Mouse (Mus musculus) kidney, embryonic 15.5 days (tissue): Measurements from ENCODE around the gene Ctcfl. TPM values are rescaled to one million over a fixed set of nuclear protein-coding genes. Genes with fewer than 3 reads are reported as not detected.

Source experiments
- ATAC-seq: fragments of 200-750 bp; cut with Nextera tagmentation; replicated peaks from 2 replicates; pipeline ENCODE4 v1.8.0; 2017; ENCODE audit warnings: moderate TSS enrichment; ENCODE audit not compliant: low FRiP score
- H3K27ac ChIP-seq: fragments of 300-500 bp; sonication (generic); 2 replicates; pipeline ENCODE4 v1.5.1; 2015; ENCODE audit warnings: mild to moderate bottlenecking, inconsistent platforms
- H3K27me3 ChIP-seq: fragments of 300-500 bp; sonication (generic); 2 replicates; pipeline ENCODE4 v1.6.1; 2015; ENCODE audit warnings: inconsistent platforms
- H3K36me3 ChIP-seq: fragments of 300-500 bp; sonication (generic); 2 replicates; pipeline ENCODE4 v1.6.1; 2015; ENCODE audit warnings: inconsistent platforms
- H3K4me1 ChIP-seq: fragments of 300-500 bp; sonication (generic); 2 replicates; pipeline ENCODE4 v1.6.1; 2015; ENCODE audit warnings: inconsistent platforms
- H3K4me2 ChIP-seq: fragments of 300-500 bp; sonication (generic); 2 replicates; pipeline ENCODE4 v1.6.1; 2015; ENCODE audit warnings: moderate library complexity, mild to moderate bottlenecking, inconsistent platforms
- H3K4me3 ChIP-seq: fragments of 300-500 bp; sonication (generic); replicated peaks from 2 replicates; pipeline ENCODE4 v1.5.1; 2015; ENCODE audit warnings: mild to moderate bottlenecking, inconsistent platforms
- H3K9ac ChIP-seq: fragments of 300-500 bp; sonication (generic); 2 replicates; pipeline ENCODE4 v1.6.1; 2015; ENCODE audit warnings: mild to moderate bottlenecking, inconsistent platforms
- H3K9me3 ChIP-seq: fragments of 300-500 bp; sonication (generic); replicated peaks from 2 replicates; pipeline ENCODE4 v1.6.1; 2016; ENCODE audit warnings: inconsistent platforms
- WGBS: fragments of 180-500 bp; shearing (Covaris S2); methylation state at CpG from one replicate; pipeline ENCODE4 v1.1.7; 2015; ENCODE audit warnings: mixed read lengths; 5-methylcytosine and 5-hydroxymethylcytosine counted together
- polyA plus RNA-seq: library from polyadenylated mRNA; unstranded; fragments of >200 nt; fragmentation: Nextera tagmentation; extraction: Ambion mirVana; gene quantifications from 2 replicates; pipeline ENCODE4 v1.2.1, GENCODE M21; 2015

The Ctcfl gene
- polyA plus RNA-seq, 1 experiment from 2014 or later: 0.21 TPM

DNA sequence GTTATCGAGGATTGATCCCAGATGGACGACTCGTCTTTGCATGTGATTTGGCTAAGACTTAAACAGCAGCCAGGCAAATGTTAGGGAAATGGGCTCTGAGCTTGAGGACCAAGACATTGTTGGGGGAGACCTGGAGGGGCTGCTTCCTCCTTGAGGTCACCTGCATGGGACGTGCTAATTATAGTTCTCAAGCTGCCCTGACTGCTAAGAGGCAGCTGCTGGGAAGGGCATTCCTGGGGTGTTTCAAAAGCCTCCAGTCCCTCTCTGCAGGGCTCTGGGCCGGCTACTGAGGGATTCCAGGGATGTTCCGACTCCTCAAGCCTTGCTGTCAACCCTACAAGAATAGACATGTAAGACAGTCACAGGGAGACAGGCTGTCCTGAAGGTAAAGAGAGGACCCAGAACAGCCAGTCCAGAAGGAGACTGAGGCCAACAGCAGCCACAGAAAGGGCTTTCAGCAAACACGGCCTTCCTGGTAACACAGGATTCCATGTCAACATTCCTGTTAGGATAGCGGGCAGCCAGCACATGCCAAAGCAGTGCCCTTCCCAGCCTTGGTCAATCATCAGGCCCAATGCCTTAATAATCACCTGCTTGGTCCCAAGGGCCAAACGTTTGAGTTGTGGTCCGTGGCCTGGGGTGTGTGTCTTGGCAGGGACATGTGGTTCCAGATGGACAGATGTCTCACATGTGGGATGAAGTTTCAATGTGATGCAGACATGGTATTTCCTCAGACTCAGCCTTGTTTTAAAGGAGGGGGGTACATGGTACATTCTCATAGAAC, 39.4 kb downstream of the Ctcfl start:
- Histone ChIP-seq H3K27ac (no peak overlapping the region), H3K27me3 (no peaks in the 10 kb centered on the region), H3K36me3 (no peaks in the 10 kb centered on the region), H3K4me1 (peaks cover 13% of the 10 kb centered on the region), H3K4me2 (no peak overlapping the region), H3K4me3 (no peak overlapping the region), H3K9me3 (no peaks in the 10 kb centered on the region), H3K9ac (no peak overlapping the region)
- 58% methylated on average over 10 of the region's 10 CpGs for WGBS
- ATAC-seq: no peak

DNA sequence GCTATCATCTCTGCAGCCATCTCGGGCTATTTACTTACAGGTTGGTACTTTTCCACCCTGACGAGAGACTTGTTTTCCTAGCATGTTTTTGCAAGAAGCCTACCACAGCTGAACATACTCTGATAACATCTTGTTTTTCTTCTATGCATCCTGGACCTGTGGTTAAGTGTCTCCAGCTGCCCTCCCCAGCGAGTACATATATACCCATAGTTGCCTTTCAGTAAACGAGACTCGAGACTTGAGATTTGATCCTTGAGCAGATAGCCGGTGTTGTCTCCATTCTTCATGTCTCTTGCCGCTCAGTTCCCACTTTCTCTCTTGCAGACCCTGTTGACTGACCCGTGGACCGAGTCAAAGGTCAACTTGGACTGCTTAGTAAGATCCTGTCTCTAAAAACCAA, 42.4 kb downstream of the Ctcfl start:
- peaks cover 4% of the 10 kb centered on the region for H3K4me1 ChIP-seq
- no peak for ATAC-seq

DNA sequence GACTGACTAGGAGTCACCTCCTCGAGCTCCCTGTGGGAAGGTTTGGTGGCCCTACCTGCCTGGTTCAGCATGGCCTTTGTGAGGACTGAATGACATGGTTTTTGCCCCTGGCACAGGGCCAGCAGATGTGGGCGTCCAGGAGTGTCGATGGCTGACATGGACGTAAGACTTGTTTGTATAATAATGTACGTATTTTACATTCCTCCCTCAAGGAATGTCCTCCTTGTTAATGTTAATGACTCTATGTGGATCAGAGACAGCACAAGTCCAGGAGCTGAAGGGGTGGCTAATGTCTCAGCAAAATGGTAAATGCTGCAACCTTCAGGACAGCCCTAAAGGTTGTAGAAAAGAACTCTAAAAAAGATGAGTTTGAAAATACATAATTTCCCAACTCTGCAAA, 45.7 kb downstream of the Ctcfl start:
- no peak overlapping the region for H3K4me2 ChIP-seq
- no peak overlapping the region for H3K4me3 ChIP-seq
- no peaks in the 10 kb centered on the region for H3K27me3 ChIP-seq
- H3K27ac ChIP-seq: no peak overlapping the region
- H3K4me1 ChIP-seq: no peaks in the 10 kb centered on the region
- WGBS: 52% methylated on average over 5 of the region's 5 CpGs
- ATAC-seq: no peak
- no peak overlapping the region for H3K9ac ChIP-seq
- H3K9me3 ChIP-seq: no peaks in the 10 kb centered on the region
- H3K36me3 ChIP-seq: no peaks in the 10 kb centered on the region

More for the DNA sequence above, 42.4 kb downstream of the Ctcfl start:
- Histone ChIP-seq H3K9me3 (no peaks in the 10 kb centered on the region), H3K4me2 (no peak overlapping the region), H3K36me3 (no peaks in the 10 kb centered on the region), H3K27ac (no peak overlapping the region), H3K9ac (no peak overlapping the region), H3K4me3 (no peak overlapping the region), H3K27me3 (no peaks in the 10 kb centered on the region)
- whole genome bisulfite sequencing: 61% methylated on average over 9 of the region's 9 CpGs

DNA sequence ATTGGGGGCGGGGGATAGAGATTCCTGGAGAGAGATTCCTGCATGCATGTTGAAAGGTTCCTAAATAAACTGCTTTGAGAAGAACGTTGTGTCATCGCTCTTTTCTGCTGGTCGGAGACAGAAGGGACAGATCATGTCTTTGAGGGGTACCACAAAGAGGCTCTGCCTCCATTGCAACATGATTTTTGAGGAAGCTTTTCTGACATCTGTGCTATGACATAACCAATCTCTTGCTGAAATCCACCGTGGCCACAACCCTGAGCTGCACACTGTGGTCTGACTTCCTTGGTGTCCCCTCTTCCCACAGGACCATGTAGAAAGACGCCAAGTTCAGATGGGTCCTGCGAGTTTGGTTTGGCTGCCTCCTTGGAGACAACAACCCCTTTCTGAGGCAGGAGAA, 46.4 kb downstream of the Ctcfl start:
- no peak for ATAC-seq
- H3K9ac ChIP-seq: no peak overlapping the region
- H3K4me2 ChIP-seq: no peak overlapping the region
- H3K4me1 ChIP-seq: no peaks in the 10 kb centered on the region
- H3K9me3 ChIP-seq: no peaks in the 10 kb centered on the region; the same call in 1 of the 2 replicates
- H3K36me3 ChIP-seq: no peaks in the 10 kb centered on the region
- H3K4me3 ChIP-seq: no peak overlapping the region
- no peak overlapping the region for H3K27ac ChIP-seq
- 84% methylated on average over 7 of the region's 7 CpGs for WGBS
- H3K27me3 ChIP-seq: no peaks in the 10 kb centered on the region

DNA sequence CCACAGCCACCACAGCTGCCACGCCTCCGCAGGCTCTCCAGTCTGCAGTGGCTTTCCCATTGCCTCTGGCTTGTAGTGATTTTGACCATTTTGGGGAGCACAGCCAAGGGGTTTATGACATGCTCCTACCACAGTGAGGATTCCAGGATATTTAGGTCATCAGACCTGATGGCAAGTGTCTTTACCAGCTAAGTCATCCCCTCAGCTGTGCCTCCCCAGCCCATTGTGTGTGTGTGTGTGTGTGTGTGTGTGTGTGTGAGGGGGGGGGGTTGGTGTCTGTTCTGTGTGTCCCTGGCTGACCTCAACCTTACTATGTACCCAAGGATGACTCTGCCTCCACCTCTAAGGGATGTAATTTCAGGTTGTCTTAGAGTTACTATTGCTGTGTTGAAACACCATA, 54.5 kb downstream of the Ctcfl start:
- no peaks in the 10 kb centered on the region; the same call in 1 of the 2 replicates for H3K9me3 ChIP-seq
- no peaks in the 10 kb centered on the region for H3K36me3 ChIP-seq
- H3K4me1 ChIP-seq: peaks cover 9% of the 10 kb centered on the region; the same call in 1 of the 2 replicates
- H3K27me3 ChIP-seq: no peaks in the 10 kb centered on the region
- no peak for ATAC-seq
- WGBS: 95% methylated on average over 2 of the region's 2 CpGs
- no peak overlapping the region for H3K9ac ChIP-seq
- no peak overlapping the region for H3K27ac ChIP-seq
- no peak overlapping the region for H3K4me3 ChIP-seq
- no peak overlapping the region for H3K4me2 ChIP-seq

DNA sequence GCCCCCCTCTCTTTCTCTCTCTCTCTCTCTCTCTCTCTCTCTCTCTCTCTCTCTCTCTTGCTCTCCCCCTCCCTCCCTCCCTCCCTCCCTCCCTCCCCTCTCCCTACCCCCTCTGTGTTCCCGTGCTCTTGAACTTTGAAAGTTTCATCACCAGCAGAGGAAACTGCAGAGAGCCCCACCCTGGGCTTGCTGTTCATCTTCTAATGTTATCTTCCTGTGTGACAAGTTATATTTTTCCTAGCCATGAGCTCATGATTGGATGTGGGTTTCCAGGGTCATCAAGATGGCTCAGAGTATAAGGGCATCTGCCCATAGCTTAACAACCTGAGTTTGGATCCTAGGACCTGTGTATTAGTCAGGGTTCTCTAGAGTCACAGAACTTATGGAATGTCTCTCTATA, 56.1 kb downstream of the Ctcfl start:
- no peak for ATAC-seq
- 71% methylated on average over 1 of the region's 1 CpGs for WGBS

DNA sequence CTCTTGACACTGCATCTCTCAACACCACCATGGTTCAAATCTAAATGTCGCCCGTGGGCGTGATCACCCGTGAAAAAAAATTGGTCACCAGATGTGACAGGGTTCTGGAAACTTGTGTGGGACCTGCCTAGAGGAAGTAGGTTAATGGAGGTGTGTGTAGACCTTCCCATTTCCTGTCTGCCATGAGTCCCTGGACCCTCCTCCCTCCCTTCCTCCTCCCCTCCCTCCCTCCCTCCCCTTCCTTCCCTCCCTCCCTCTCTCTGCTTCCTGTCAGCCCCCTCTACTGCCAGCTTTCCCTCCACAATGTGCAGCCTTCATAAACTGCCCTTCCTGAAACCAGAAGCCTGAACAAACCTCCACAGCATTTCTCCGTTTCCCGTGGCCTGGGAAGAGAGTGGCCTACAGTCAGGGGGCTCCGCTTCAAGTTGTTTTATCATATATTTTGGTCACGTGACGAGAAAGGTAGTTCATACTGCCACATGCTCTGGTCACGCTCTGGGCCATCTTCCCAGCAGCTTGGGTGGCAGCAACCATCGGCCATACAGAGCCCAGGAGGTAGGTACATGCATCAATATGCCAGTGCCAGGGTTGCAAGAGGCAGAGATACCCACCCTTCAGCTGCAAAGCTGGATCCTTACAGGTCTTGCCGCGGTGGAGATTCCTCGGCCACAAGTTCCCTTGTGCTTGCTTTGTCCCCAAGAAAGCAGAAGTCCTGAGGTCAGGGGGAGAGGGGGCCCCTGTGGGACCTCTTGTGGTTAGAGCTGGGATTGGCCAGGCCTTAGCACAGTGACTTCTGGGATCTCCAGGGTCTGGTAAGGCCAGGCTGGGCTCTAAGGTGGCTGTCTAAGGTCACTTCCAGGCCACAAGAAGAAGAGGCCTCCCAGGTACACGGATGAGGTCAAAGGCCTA, 57.6 kb downstream of the Ctcfl start:
- Histone ChIP-seq H3K4me2 (no peak overlapping the region), H3K4me3 (no peak overlapping the region), H3K4me1 (peaks cover 9% of the 10 kb centered on the region; the same call in 1 of the 2 replicates), H3K9ac (no peak overlapping the region), H3K27me3 (no peaks in the 10 kb centered on the region), H3K36me3 (no peaks in the 10 kb centered on the region), H3K9me3 (no peaks in the 10 kb centered on the region), H3K27ac (no peak overlapping the region)
- 68% methylated on average over 15 of the region's 15 CpGs for WGBS
- no peak for ATAC-seq

More for the DNA sequence above, 56.1 kb downstream of the Ctcfl start:
- H3K27ac ChIP-seq: no peak overlapping the region
- H3K9me3 ChIP-seq: no peaks in the 10 kb centered on the region; the same call in 1 of the 2 replicates
- no peaks in the 10 kb centered on the region for H3K27me3 ChIP-seq
- no peak overlapping the region for H3K9ac ChIP-seq
- H3K36me3 ChIP-seq: no peaks in the 10 kb centered on the region
- H3K4me2 ChIP-seq: no peak overlapping the region
- H3K4me3 ChIP-seq: no peak overlapping the region
- H3K4me1 ChIP-seq: peaks cover 9% of the 10 kb centered on the region; the same call in 1 of the 2 replicates

DNA sequence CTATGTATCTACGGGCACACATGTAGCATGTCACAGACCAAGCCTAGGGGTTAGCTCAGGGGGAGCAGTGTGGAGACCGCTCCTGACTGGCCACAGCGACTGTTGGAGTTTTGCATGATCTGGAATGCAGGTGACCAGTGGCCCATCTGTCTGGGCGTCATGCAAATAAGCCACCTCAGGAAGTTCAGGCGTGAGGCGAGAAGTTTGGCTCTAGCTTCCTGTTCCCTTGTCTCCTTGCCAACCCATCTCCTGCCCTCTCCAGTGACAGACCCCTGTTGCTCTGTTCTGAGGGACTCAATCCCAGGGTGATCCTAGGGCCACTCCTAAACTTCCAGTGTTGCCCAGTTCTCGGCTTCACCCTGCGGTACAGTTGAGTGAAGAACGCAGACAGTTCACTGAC, 58.9 kb downstream of the Ctcfl start:
- no peak for ATAC-seq
- H3K9me3 ChIP-seq: no peaks in the 10 kb centered on the region
- H3K4me1 ChIP-seq: peaks cover 9% of the 10 kb centered on the region; the same call in 1 of the 2 replicates
- H3K4me3 ChIP-seq: no peak overlapping the region
- H3K36me3 ChIP-seq: no peaks in the 10 kb centered on the region
- no peak overlapping the region for H3K4me2 ChIP-seq
- WGBS: 78% methylated on average over 9 of the region's 9 CpGs
- no peak overlapping the region for H3K27ac ChIP-seq
- no peaks in the 10 kb centered on the region for H3K27me3 ChIP-seq
- H3K9ac ChIP-seq: no peak overlapping the region

DNA sequence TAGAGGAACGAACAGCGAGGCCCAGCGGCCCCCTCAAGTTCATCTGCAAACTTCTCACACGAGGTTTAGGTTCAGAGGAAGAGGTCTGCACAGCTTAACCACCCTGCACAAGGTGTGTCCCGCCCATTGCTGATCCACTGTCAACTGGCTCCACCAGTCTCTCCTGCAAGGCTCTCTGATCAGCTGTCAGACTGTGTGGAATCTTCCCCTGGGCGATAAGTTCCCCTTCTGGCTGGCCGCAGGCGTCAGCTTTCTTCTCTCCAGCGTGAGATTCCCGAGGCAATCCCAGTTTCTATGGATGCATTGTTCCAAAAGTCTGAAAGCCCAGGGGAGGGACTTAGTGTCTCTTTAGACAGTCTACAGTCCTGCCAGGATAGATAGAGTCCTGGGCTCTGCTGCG, 61.1 kb downstream of the Ctcfl start:
- Histone ChIP-seq H3K4me2 (no peak overlapping the region), H3K27ac (no peak overlapping the region), H3K4me1 (peaks cover 9% of the 10 kb centered on the region; the same call in 1 of the 2 replicates), H3K9me3 (no peaks in the 10 kb centered on the region), H3K9ac (no peak overlapping the region), H3K36me3 (no peaks in the 10 kb centered on the region), H3K27me3 (no peaks in the 10 kb centered on the region), H3K4me3 (no peak overlapping the region)
- no peak for ATAC-seq
- 65% methylated on average over 11 of the region's 11 CpGs for WGBS

DNA sequence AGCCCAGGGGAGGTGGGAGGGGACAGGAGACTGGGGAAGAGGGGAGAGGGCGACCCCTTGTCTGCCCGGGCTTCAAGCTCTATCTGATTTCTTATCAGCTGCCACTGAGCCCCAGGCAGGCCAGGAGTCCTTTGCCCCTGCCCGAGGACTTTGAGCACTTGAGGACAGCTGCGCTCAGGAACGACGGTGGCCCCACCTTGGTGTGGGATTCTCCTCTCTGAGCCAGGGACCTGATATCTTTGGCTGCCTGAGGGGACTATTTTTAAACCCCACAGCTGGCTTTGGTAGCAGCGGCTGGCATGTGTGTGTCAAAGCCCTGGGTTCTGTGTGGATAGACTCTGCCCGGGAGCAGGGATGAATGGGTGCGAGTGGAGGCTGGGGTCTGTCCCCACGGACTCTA, 61.7 kb downstream of the Ctcfl start:
- ATAC-seq: no peak
- H3K36me3 ChIP-seq: no peaks in the 10 kb centered on the region
- peaks cover 9% of the 10 kb centered on the region; the same call in 1 of the 2 replicates for H3K4me1 ChIP-seq
- no peak overlapping the region for H3K27ac ChIP-seq
- H3K27me3 ChIP-seq: no peaks in the 10 kb centered on the region
- no peaks in the 10 kb centered on the region for H3K9me3 ChIP-seq
- no peak overlapping the region for H3K4me2 ChIP-seq
- no peak overlapping the region for H3K4me3 ChIP-seq
- WGBS: 48% methylated on average over 10 of the region's 10 CpGs
- no peak overlapping the region for H3K9ac ChIP-seq

DNA sequence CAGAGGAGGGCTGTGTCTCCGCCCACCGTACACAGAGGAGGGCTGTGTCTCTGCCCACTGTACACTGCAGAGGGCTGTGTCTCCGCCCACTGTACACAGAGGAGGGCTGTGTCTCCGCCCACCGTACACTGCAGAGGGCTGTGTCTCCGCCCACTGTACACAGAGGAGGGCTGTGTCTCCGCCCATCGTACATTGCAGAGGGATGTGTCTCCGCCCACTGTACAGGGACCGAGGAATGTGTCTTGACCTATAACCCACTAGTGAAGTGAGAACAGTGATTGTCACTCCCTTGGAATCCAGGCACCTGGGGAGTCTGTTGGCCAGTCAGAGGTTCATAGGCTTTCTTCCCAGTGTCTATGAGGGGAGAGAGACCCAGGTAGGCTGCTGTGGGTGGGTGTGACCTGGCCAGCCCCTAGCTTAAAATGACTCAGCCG, 62.4 kb downstream of the Ctcfl start:
- Histone ChIP-seq H3K36me3 (no peaks in the 10 kb centered on the region), H3K4me2 (no peak overlapping the region), H3K4me3 (no peak overlapping the region), H3K9ac (no peak overlapping the region), H3K4me1 (peaks cover 9% of the 10 kb centered on the region; the same call in 1 of the 2 replicates), H3K27me3 (no peaks in the 10 kb centered on the region), H3K9me3 (no peaks in the 10 kb centered on the region), H3K27ac (no peak overlapping the region)
- ATAC-seq: no peak
- 76% methylated on average over 11 of the region's 11 CpGs for WGBS

DNA sequence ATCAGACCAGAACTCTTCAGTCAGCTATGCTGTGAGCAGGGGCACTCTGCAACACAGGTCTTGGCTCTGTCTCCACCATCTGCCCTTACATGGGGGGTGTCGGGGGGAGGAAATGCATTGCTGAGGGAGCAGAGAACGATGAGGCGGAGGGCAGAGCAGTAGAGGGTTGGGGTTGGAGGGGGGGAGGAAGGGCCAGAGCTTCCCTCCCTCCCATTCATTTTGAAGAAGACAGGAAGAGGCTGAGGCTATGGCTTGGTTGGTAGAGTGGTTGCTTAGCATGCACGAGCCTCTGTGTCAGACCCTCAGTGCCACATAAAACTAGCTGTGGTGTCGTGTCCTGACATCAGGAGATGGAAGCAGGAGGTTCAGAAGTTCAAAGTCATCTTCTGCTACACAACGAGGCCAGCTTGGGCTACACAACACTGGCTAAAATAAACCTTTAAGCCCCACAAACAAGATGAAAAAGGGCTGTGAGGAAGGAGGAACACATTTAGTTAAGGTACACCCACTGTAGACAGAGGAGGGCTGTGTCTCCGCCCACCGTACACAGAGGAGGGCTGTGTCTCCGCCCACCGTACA, 62.9 kb downstream of the Ctcfl start:
- H3K9ac ChIP-seq: no peak overlapping the region
- ATAC-seq: no peak
- no peaks in the 10 kb centered on the region for H3K9me3 ChIP-seq
- 0 out of 2 replicates have a peak, but pooled peaks cover 9% of the 10 kb centered on the region for H3K4me1 ChIP-seq
- no peak overlapping the region for H3K4me2 ChIP-seq
- H3K27ac ChIP-seq: no peak overlapping the region
- H3K4me3 ChIP-seq: no peak overlapping the region
- H3K27me3 ChIP-seq: no peaks in the 10 kb centered on the region
- no peaks in the 10 kb centered on the region for H3K36me3 ChIP-seq
- whole genome bisulfite sequencing: 76% methylated on average over 10 of the region's 10 CpGs
